Mouse (Mus musculus): ENCODE measurements around the gene Dusp21. TPM values are rescaled to one million over a fixed set of nuclear protein-coding genes. Genes with fewer than 3 reads are reported as not detected.

Gene Dusp21
- not detected for total RNA-seq (2021)
- long read RNA-seq, experiment 1, result 0 reads
- long read RNA-seq, experiment 2, result 0 reads

GRCm38 (mm10) chrX:18145557-18145956, at the start of gene Dusp21:
Gene Dusp21 (plus strand): TSS chrX:18145857.
- no peak for DNase-seq
- intact Hi-C loops (cut with DNase I), result no loop called here

- no peak for DNase-seq
- intact Hi-C loops (cut with DNase I), result loop anchor here (5.0 to 10.0 kb wide), 4 partner anchors 76 to 586 kb away; partner anchors contain the start of gene Fundc1
These were observed 15.2 kb downstream of the Dusp21 start for GRCm38 (mm10) chrX:18160734-18161442.

GRCm38 (mm10) chrX:18161796-18162191, 16.1 kb downstream of the Dusp21 start:
- intact Hi-C loops (cut with DNase I), result loop anchor here (5.0 to 10.0 kb wide), 4 partner anchors 76 to 587 kb away; partner anchors contain the start of gene Fundc1
- DNase-seq, result no peak

- intact Hi-C loops (cut with DNase I), result loop anchor here (5.0 to 10.0 kb wide), 4 partner anchors 75 to 588 kb away; partner anchors contain the start of gene Fundc1
These were observed 16.7 kb downstream of the Dusp21 start, which contains the start of gene Kdm6a for GRCm38 (mm10) chrX:18162192-18162857. Gene Kdm6a (plus strand): TSS chrX:18162575.

GRCm38 (mm10) chrX:18162861-18163731, 17.4 kb downstream of the Dusp21 start:
- DNase-seq, result peak; percentile 53 to 71
- intact Hi-C loops (cut with DNase I), result loop anchor here (5.0 to 10.0 kb wide), 4 partner anchors 74 to 588 kb away; partner anchors contain the start of gene Fundc1

More at GRCm38 (mm10) chrX:18162192-18162857, 16.7 kb downstream of the Dusp21 start, which contains the start of gene Kdm6a:
- peak; percentile 96 to 100 for DNase-seq

GRCm38 (mm10) chrX:18163917-18164624, 18.4 kb downstream of the Dusp21 start:
- DNase-seq, result peak; percentile 11 to 35
- intact Hi-C loops (cut with DNase I), result loop anchor here (5.0 to 10.0 kb wide), 4 partner anchors 73 to 589 kb away; partner anchors contain the start of gene Fundc1

GRCm38 (mm10) chrX:18165121-18165520, 19.5 kb downstream of the Dusp21 start:
- intact Hi-C loops (cut with DNase I), result loop anchor here (5.0 to 10.0 kb wide), 3 partner anchors 62 to 590 kb away; partner anchors contain the start of gene Fundc1
- DNase-seq, result no peak

- intact Hi-C loops (cut with DNase I), result loop anchor here (5.0 to 10.0 kb wide), 3 partner anchors 60 to 592 kb away; partner anchors contain the start of gene Fundc1
- no peak for DNase-seq
These were observed 21.3 kb downstream of the Dusp21 start for GRCm38 (mm10) chrX:18166961-18167360.

- intact Hi-C loops (cut with DNase I), result loop anchor here (5.0 to 10.0 kb wide), 3 partner anchors 58 to 594 kb away; partner anchors contain the start of gene Fundc1
- no peak for DNase-seq
These were observed 23.3 kb downstream of the Dusp21 start for GRCm38 (mm10) chrX:18168940-18169339.

- DNase-seq, result no peak
- intact Hi-C loops (cut with DNase I), result no loop called here
These were observed 29.2 kb downstream of the Dusp21 start for GRCm38 (mm10) chrX:18174831-18175230.

- intact Hi-C loops (cut with DNase I), result no loop called here
- DNase-seq, result no peak
These were observed 32.1 kb downstream of the Dusp21 start for GRCm38 (mm10) chrX:18177803-18178202.

- no peak for DNase-seq
- intact Hi-C loops (cut with DNase I), result no loop called here
These were observed 33.8 kb downstream of the Dusp21 start for GRCm38 (mm10) chrX:18179492-18179891.

- no peak for DNase-seq
- intact Hi-C loops (cut with DNase I), result no loop called here
These were observed 41.5 kb downstream of the Dusp21 start for GRCm38 (mm10) chrX:18187203-18187602.

GRCm38 (mm10) chrX:18188293-18188692, 42.6 kb downstream of the Dusp21 start:
- no peak for DNase-seq
- intact Hi-C loops (cut with DNase I), result no loop called here

Other genes starting within 250 kb of the Dusp21 start
- 10 to 100 TPM; 27.7 to 51.7 TPM for gene Kdm6a, start 16.7 kb downstream of the Dusp21 start, total RNA-seq (2021)